Mouse (Mus musculus): ENCODE data around the gene Stk11. TPM values are rescaled to one million over a fixed set of nuclear protein-coding genes. Genes with fewer than 3 reads are reported as not detected.

Gene Stk11
- total RNA-seq, 2 experiments from 2014 or later, result 47.7 to 152 TPM

- no peak for ATAC-seq (replicated peaks; ENCODE audit: low FRiP score, poor library complexity, severe bottlenecking)
These were observed 22.9 kb upstream of the Stk11 start for GRCm38 (mm10) chr10:80092690-80093089.

GRCm38 (mm10) chr10:80094085-80094484 lies 21.5 kb upstream of the Stk11 start:
- no peak for ATAC-seq (replicated peaks; ENCODE audit: low FRiP score, poor library complexity, severe bottlenecking)

- no peak for ATAC-seq (replicated peaks; ENCODE audit: low FRiP score, poor library complexity, severe bottlenecking)
These were observed 20.9 kb upstream of the Stk11 start for GRCm38 (mm10) chr10:80094684-80095083.

- ATAC-seq (replicated peaks; ENCODE audit: low FRiP score, poor library complexity, severe bottlenecking), result no peak
These were observed 20.1 kb upstream of the Stk11 start for GRCm38 (mm10) chr10:80095547-80095946.

GRCm38 (mm10) chr10:80097275-80097674 lies 18.3 kb upstream of the Stk11 start:
- ATAC-seq (replicated peaks; ENCODE audit: low FRiP score, poor library complexity, severe bottlenecking), result no peak

- ATAC-seq (replicated peaks; ENCODE audit: low FRiP score, poor library complexity, severe bottlenecking), result no peak
These were observed 17.0 kb upstream of the Stk11 start for GRCm38 (mm10) chr10:80098630-80099029.

- 0 out of 2 replicates have a peak, but pooled peaks have one; percentile 4 for ATAC-seq (replicated peaks; ENCODE audit: low FRiP score, poor library complexity, severe bottlenecking)
These were observed 14.6 kb upstream of the Stk11 start for GRCm38 (mm10) chr10:80100982-80101381.

- ATAC-seq (replicated peaks; ENCODE audit: low FRiP score, poor library complexity, severe bottlenecking), result peak; percentile 87
These were observed 13.2 kb upstream of the Stk11 start for GRCm38 (mm10) chr10:80102216-80102915.

- ATAC-seq (replicated peaks; ENCODE audit: low FRiP score, poor library complexity, severe bottlenecking), result peak; percentile 61
These were observed 12.6 kb upstream of the Stk11 start for GRCm38 (mm10) chr10:80103032-80103431.

GRCm38 (mm10) chr10:80104181-80104580 lies 11.4 kb upstream of the Stk11 start:
- ATAC-seq (replicated peaks; ENCODE audit: low FRiP score, poor library complexity, severe bottlenecking), result no peak

- no peak for ATAC-seq (replicated peaks; ENCODE audit: low FRiP score, poor library complexity, severe bottlenecking)
These were observed 10.1 kb upstream of the Stk11 start, which contains the start of gene Sbno2 for GRCm38 (mm10) chr10:80105460-80105859. TSS of gene Sbno2 (minus strand) at chr10:80105571.

- ATAC-seq (replicated peaks; ENCODE audit: low FRiP score, poor library complexity, severe bottlenecking), result no peak
These were observed 9.7 kb upstream of the Stk11 start for GRCm38 (mm10) chr10:80105926-80106325.

- no peak for ATAC-seq (replicated peaks; ENCODE audit: low FRiP score, poor library complexity, severe bottlenecking)
These were observed 7.9 kb upstream of the Stk11 start for GRCm38 (mm10) chr10:80107678-80108077.

GRCm38 (mm10) chr10:80114341-80115284 lies 990 bp upstream of the Stk11 start:
- peak; percentile 60 for ATAC-seq (replicated peaks; ENCODE audit: low FRiP score, poor library complexity, severe bottlenecking)

GRCm38 (mm10) chr10:80115944-80116335 lies 337 bp downstream of the Stk11 start:
- no peak for ATAC-seq (replicated peaks; ENCODE audit: low FRiP score, poor library complexity, severe bottlenecking)

- no peak for ATAC-seq (replicated peaks; ENCODE audit: low FRiP score, poor library complexity, severe bottlenecking)
These were observed 942 bp downstream of the Stk11 start for GRCm38 (mm10) chr10:80116563-80116926.

GRCm38 (mm10) chr10:80116927-80117691 lies 1.5 kb downstream of the Stk11 start:
- ATAC-seq (replicated peaks; ENCODE audit: low FRiP score, poor library complexity, severe bottlenecking), result peak; percentile 36

GRCm38 (mm10) chr10:80117736-80118135 lies 2.1 kb downstream of the Stk11 start:
- no peak for ATAC-seq (replicated peaks; ENCODE audit: low FRiP score, poor library complexity, severe bottlenecking)

- no peak for ATAC-seq (replicated peaks; ENCODE audit: low FRiP score, poor library complexity, severe bottlenecking)
These were observed 2.9 kb downstream of the Stk11 start for GRCm38 (mm10) chr10:80118552-80118951.

GRCm38 (mm10) chr10:80120146-80120545 lies 4.5 kb downstream of the Stk11 start:
- no peak for ATAC-seq (replicated peaks; ENCODE audit: low FRiP score, poor library complexity, severe bottlenecking)
